Mouse (Mus musculus) midbrain, embryonic 15.5 days (tissue): Measurements from ENCODE around the gene Lap3. TPM values are rescaled to one million over a fixed set of nuclear protein-coding genes. Genes with fewer than 3 reads are reported as not detected.

ENCODE experiments used
- ATAC-seq: fragments of 200-750 bp; cut with Nextera tagmentation; replicated peaks from 2 replicates; pipeline ENCODE4 v1.8.0; 2017; ENCODE audit warnings: moderate TSS enrichment
- H3K27ac ChIP-seq: fragments of 300-500 bp; sonication (generic); 2 replicates; pipeline ENCODE4 v1.5.1; 2015; ENCODE audit warnings: mild to moderate bottlenecking, inconsistent platforms
- H3K27me3 ChIP-seq: fragments of 300-500 bp; sonication (generic); replicated peaks from 2 replicates; pipeline ENCODE4 v1.6.1; 2015; ENCODE audit warnings: inconsistent platforms
- H3K36me3 ChIP-seq: fragments of 300-500 bp; sonication (generic); replicated peaks from 2 replicates; pipeline ENCODE4 v1.6.1; 2015; ENCODE audit warnings: inconsistent platforms
- H3K4me1 ChIP-seq: fragments of 300-500 bp; sonication (generic); 2 replicates; pipeline ENCODE4 v1.6.1; 2015; ENCODE audit warnings: inconsistent platforms
- H3K4me2 ChIP-seq: fragments of 300-500 bp; sonication (generic); 2 replicates; pipeline ENCODE4 v1.6.1; 2015; ENCODE audit warnings: inconsistent platforms, mild to moderate bottlenecking, moderate library complexity
- H3K4me3 ChIP-seq: fragments of 300-500 bp; sonication (generic); 2 replicates; pipeline ENCODE4 v1.5.1; 2015; ENCODE audit warnings: mild to moderate bottlenecking, inconsistent platforms
- H3K9ac ChIP-seq: fragments of 300-500 bp; sonication (generic); 2 replicates; pipeline ENCODE4 v1.6.1; 2015; ENCODE audit warnings: mild to moderate bottlenecking, inconsistent platforms
- H3K9me3 ChIP-seq: fragments of 300-500 bp; sonication (generic); 2 replicates; pipeline ENCODE4 v1.6.1; 2016; ENCODE audit warnings: inconsistent platforms
- WGBS: fragments of 180-500 bp; shearing (Covaris S2); methylation state at CpG from one replicate; pipeline ENCODE4 v1.1.7; 2015; ENCODE audit warnings: mixed read lengths; 5-methylcytosine and 5-hydroxymethylcytosine counted together
- polyA plus RNA-seq: library from polyadenylated mRNA; unstranded; fragments of >200 nt; fragmentation: Nextera tagmentation; extraction: Ambion mirVana; gene quantifications from 2 replicates; pipeline ENCODE4 v1.2.1, GENCODE M21; 2015

Gene Lap3
- polyA plus RNA-seq, 1 experiment from 2014 or later, result 28.7 TPM

GRCm38 (mm10) chr5:45534319-45535098 lies 41.3 kb downstream of the Lap3 start:
- Histone ChIP-seq H3K4me1 (no peaks in the 10 kb centered on the region), H3K36me3 (peaks cover 15% of the 10 kb centered on the region), H3K4me3 (no peak overlapping the region), H3K27me3 (no peaks in the 10 kb centered on the region), H3K27ac (no peak overlapping the region), H3K9ac (no peak overlapping the region), H3K4me2 (peak overlapping the region; percentile 14; the same call in 1 of the 2 replicates), H3K9me3 (no peaks in the 10 kb centered on the region)
- 7% methylated on average over 17 of the region's 17 CpGs for WGBS
- peak; percentile 80 for ATAC-seq

GRCm38 (mm10) chr5:45535177-45535576 lies 42.0 kb downstream of the Lap3 start:
- Histone ChIP-seq H3K9me3 (no peaks in the 10 kb centered on the region), H3K4me1 (no peaks in the 10 kb centered on the region), H3K36me3 (peaks cover 10% of the 10 kb centered on the region; the same call in 1 of the 2 replicates), H3K27ac (no peak overlapping the region), H3K4me3 (no peak overlapping the region), H3K27me3 (no peaks in the 10 kb centered on the region), H3K9ac (no peak overlapping the region), H3K4me2 (no peak overlapping the region)
- no peak for ATAC-seq
- 80% methylated on average over 4 of the region's 4 CpGs for WGBS

DNA sequence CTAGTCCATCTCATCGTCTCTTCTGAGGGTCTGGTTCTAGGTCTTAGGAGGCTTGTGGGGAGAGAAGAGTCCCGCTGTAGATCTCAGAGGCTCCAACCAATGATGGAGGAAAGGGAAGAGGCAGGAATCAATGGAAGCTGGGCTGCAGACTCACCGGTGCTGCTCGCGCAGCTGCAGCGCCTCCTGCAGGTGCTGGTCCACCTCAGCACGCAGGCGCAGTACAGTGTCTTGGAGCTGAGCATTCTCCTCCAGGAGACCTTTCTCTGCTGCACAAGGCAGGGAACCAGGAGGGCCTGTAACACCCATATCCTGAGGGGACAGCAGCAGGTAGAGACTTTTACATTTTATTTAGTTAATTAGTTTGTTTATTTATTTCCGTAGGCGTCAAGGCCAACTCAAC lies 46.3 kb downstream of the Lap3 start:
- ATAC-seq, result no peak
- H3K4me2 ChIP-seq, result no peak overlapping the region
- no peak overlapping the region for H3K9ac ChIP-seq
- H3K27ac ChIP-seq, result no peak overlapping the region
- no peaks in the 10 kb centered on the region for H3K36me3 ChIP-seq
- 59% methylated on average over 10 of the region's 10 CpGs for WGBS
- no peaks in the 10 kb centered on the region for H3K27me3 ChIP-seq
- H3K4me3 ChIP-seq, result no peak overlapping the region
- H3K4me1 ChIP-seq, result no peaks in the 10 kb centered on the region
- no peaks in the 10 kb centered on the region for H3K9me3 ChIP-seq

DNA sequence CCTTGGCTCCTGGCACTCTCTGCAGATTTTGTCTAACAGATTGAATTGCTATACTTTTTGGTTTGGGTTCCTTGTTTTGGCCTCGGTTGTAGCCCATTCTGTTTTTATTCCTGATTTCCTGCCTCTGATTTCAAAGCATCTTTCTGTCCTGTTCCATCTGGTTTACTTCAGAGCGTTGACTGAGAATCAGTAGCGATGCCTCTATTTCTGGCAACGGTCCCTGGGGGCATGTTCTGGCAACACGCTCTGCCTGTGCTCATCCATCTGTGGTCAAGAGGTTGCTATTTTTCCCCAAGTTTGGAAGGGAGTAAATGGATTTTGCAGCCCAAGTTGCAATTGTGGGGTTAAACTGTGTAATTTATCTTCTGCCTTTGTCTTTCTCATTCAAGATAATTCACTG lies 50.2 kb downstream of the Lap3 start:
- Histone ChIP-seq H3K4me2 (no peak overlapping the region), H3K27ac (no peak overlapping the region), H3K36me3 (no peaks in the 10 kb centered on the region), H3K9ac (no peak overlapping the region), H3K4me3 (no peak overlapping the region), H3K4me1 (no peaks in the 10 kb centered on the region), H3K9me3 (no peaks in the 10 kb centered on the region), H3K27me3 (no peaks in the 10 kb centered on the region)
- WGBS, result 76% methylated on average over 5 of the region's 5 CpGs
- ATAC-seq, result no peak

GRCm38 (mm10) chr5:45549586-45549985 lies 56.4 kb downstream of the Lap3 start:
- ATAC-seq, result no peak
- Histone ChIP-seq H3K27ac (no peak overlapping the region), H3K9me3 (no peaks in the 10 kb centered on the region), H3K27me3 (no peaks in the 10 kb centered on the region), H3K4me3 (no peak overlapping the region), H3K9ac (no peak overlapping the region), H3K4me2 (no peak overlapping the region), H3K4me1 (no peaks in the 10 kb centered on the region), H3K36me3 (no peaks in the 10 kb centered on the region)
- WGBS, result 92% methylated on average over 1 of the region's 1 CpGs

Other genes with a start within 250 kb of the Lap3 start
- gene Qdpr, start 43.1 kb upstream of the Lap3 start, polyA plus RNA-seq, result 110 and 132 TPM in 2 replicates
- 0.18 and 0.50 TPM in 2 replicates for gene Clrn2, start 39.6 kb upstream of the Lap3 start, polyA plus RNA-seq
- 251 and 261 TPM in 2 replicates for gene Med28, start 26.9 kb downstream of the Lap3 start, polyA plus RNA-seq
- gene Fam184b, start 146.2 kb downstream of the Lap3 start, polyA plus RNA-seq, result 5.7 and 6.1 TPM in 2 replicates
- gene Ncapg, start 176.5 kb downstream of the Lap3 start, polyA plus RNA-seq, result 6.8 and 7.4 TPM in 2 replicates